Mouse (Mus musculus): ENCODE results near the gene Gm45140. TPM values are rescaled to one million over a fixed set of nuclear protein-coding genes. Genes with fewer than 3 reads are reported as not detected.
A peak's percentile ranks its signal among the peaks of the same experiment; 100 is the strongest.

Gene Gm45140
- total and polyA plus RNA-seq, 3 experiments: 4.3 to 25.7 (median 13.0) TPM

- Histone ChIP-seq H3K9me3 (replicated peaks; ENCODE audit: low read length) (no peaks in the 10 kb centered on the region), H3K4me1 (ENCODE audit: control insufficient read depth in 1 of 2, insufficient read depth in 2 of 2) (peaks cover 3 to 67% of the 10 kb centered on the region in 2 experiments; a peak in 3 of 4 replicates), H3K9ac (ENCODE audit: insufficient read depth, low read depth) (peak overlapping the region; percentile 48; the same call in 1 of the 2 replicates), H3K36me3 (replicated peaks in 1 of 2; ENCODE audit: control insufficient read depth in 1 of 2, insufficient read depth in 1 of 2, low read length in 1 of 2) (peaks cover 47 to 72% of the 10 kb centered on the region in 2 experiments), H3K79me2 (replicated peaks; ENCODE audit: control insufficient read depth, extremely low read depth, insufficient read depth, poor library complexity, severe bottlenecking) (peaks cover 75% of the 10 kb centered on the region), H3K4me3 (replicated peaks in 1 of 3; ENCODE audit: low read depth in 2 of 3, low read length in 2 of 3, poor library complexity in 1 of 3) (peak overlapping the region in 2 of 3 experiments; percentile 26 to 96), H3K27me3 (replicated peaks) (no peaks in the 10 kb centered on the region), H3K4me2 (ENCODE audit: insufficient read depth, low read depth, poor library complexity, severe bottlenecking) (peak overlapping the region; percentile 97), H3K27ac (ENCODE audit: insufficient read depth, low read depth) (no peak overlapping the region)
- dilution Hi-C loops (cut with MboI; ENCODE audit: extremely low pct_ligation_motif_present, extremely low pct_unique_long_range_greater_than_20kb, low sequenced_read_pairs) (no loop called here), in situ Hi-C loops (cut with MboI; ENCODE audit: low pct_ligation_motif_present, low pct_unique_long_range_greater_than_20kb, low sequenced_read_pairs) (no loop called here)
- no peak for DNase-seq (ENCODE audit: extremely low read depth)
- TF ChIP-seq USF2 (conservative IDR thresholded peaks at IDR 0.05; ENCODE audit: low read depth, low read length): no peak
Observed at GRCm38 (mm10) chr6:87846813-87847212, 11.2 kb upstream of the Gm45140 start.

GRCm38 (mm10) chr6:87845031-87845695 is 9.6 kb upstream of the Gm45140 start:
- H3K9me3 ChIP-seq (replicated peaks; ENCODE audit: low read length): no peaks in the 10 kb centered on the region
- dilution Hi-C loops (cut with MboI; ENCODE audit: extremely low pct_ligation_motif_present, extremely low pct_unique_long_range_greater_than_20kb, low sequenced_read_pairs) (no loop called here), in situ Hi-C loops (cut with MboI; ENCODE audit: low pct_ligation_motif_present, low pct_unique_long_range_greater_than_20kb, low sequenced_read_pairs) (no loop called here)
- H3K9ac ChIP-seq (ENCODE audit: insufficient read depth, low read depth): no peak overlapping the region
- no peak for DNase-seq (ENCODE audit: extremely low read depth)
- H3K27me3 ChIP-seq (replicated peaks): no peaks in the 10 kb centered on the region
- peaks cover 72% of the 10 kb centered on the region for H3K79me2 ChIP-seq (replicated peaks; ENCODE audit: control insufficient read depth, extremely low read depth, insufficient read depth, poor library complexity, severe bottlenecking)
- no peak overlapping the region for H3K27ac ChIP-seq (ENCODE audit: insufficient read depth, low read depth)
- peaks cover 50 to 81% of the 10 kb centered on the region in 2 experiments for H3K36me3 ChIP-seq (replicated peaks in 1 of 2; ENCODE audit: control insufficient read depth in 1 of 2, insufficient read depth in 1 of 2, low read length in 1 of 2)
- H3K4me1 ChIP-seq (ENCODE audit: control insufficient read depth in 1 of 2, insufficient read depth in 2 of 2): peaks cover 3 to 71% of the 10 kb centered on the region in 2 experiments; a peak in 3 of 4 replicates
- H3K4me2 ChIP-seq (ENCODE audit: insufficient read depth, low read depth, poor library complexity, severe bottlenecking): no peak overlapping the region
- no peak overlapping the region for H3K4me3 ChIP-seq (replicated peaks in 1 of 3; ENCODE audit: low read depth in 2 of 3, low read length in 2 of 3, poor library complexity in 1 of 3)
- TF ChIP-seq SMC3 (IDR thresholded peaks at IDR 0.05; ENCODE audit: low read depth, low read length) (no peak), CHD2 (IDR thresholded peaks at IDR 0.05; ENCODE audit: low read length) (no peak), EP300 (IDR thresholded peaks at IDR 0.05; ENCODE audit: low read length) (no peak), RAD21 (IDR thresholded peaks at IDR 0.05; ENCODE audit: low read depth, low read length) (no peak), MXI1 (IDR thresholded peaks at IDR 0.05; ENCODE audit: low read depth, low read length) (no peak), BHLHE40 (IDR thresholded peaks at IDR 0.05; ENCODE audit: low read depth, low read length) (no peak), ZMIZ1 (IDR thresholded peaks at IDR 0.05; ENCODE audit: low read depth, low read length) (no peak), MAZ (IDR thresholded peaks at IDR 0.05; ENCODE audit: low read depth, low read length) (no peak), USF1 (IDR thresholded peaks at IDR 0.05; ENCODE audit: low read depth, low read length) (no peak), ZC3H11A (IDR thresholded peaks at IDR 0.05; ENCODE audit: low read depth, low read length) (no peak), USF2 (conservative IDR thresholded peaks at IDR 0.05; ENCODE audit: low read depth, low read length) (no peak), RCOR1 (conservative IDR thresholded peaks at IDR 0.05; ENCODE audit: low read depth, low read length) (no peak), JUND (conservative IDR thresholded peaks at IDR 0.05; ENCODE audit: low read depth, low read length) (no peak), SIN3A (IDR thresholded peaks at IDR 0.05; ENCODE audit: low read length) (no peak), ETS1 (conservative IDR thresholded peaks at IDR 0.05; ENCODE audit: low read depth, low read length) (no peak), TCF12 (IDR thresholded peaks at IDR 0.05; ENCODE audit: low read depth, low read length) (no peak)

Measured in CH12.LX (cell line).